Mouse (Mus musculus) heart, embryonic 15.5 days (tissue): ENCODE results near the gene Fbxo30. TPM values are rescaled to one million over a fixed set of nuclear protein-coding genes. Genes with fewer than 3 reads are reported as not detected.
"Not testable (repeated sequence)": the region's sequence is repeated elsewhere in the genome, so short reads cannot be mapped to it uniquely, and the experiment has no call there.

Experiments
- ATAC-seq: fragments of 200-750 bp; cut with Nextera tagmentation; replicated peaks from 2 replicates; pipeline ENCODE4 v1.8.0; 2017; ENCODE audit warnings: low read depth, moderate TSS enrichment; ENCODE audit not compliant: insufficient number of reproducible peaks, insufficient read depth, low FRiP score
- H3K27ac ChIP-seq: fragments of 300-500 bp; sonication (generic); 2 replicates; pipeline ENCODE4 v1.5.1; 2015; ENCODE audit warnings: mild to moderate bottlenecking, inconsistent platforms
- H3K27me3 ChIP-seq: fragments of 300-500 bp; sonication (generic); 2 replicates; pipeline ENCODE4 v1.6.1; 2015; ENCODE audit warnings: inconsistent platforms
- H3K36me3 ChIP-seq: fragments of 300-500 bp; sonication (generic); 2 replicates; pipeline ENCODE4 v1.6.1; 2015; ENCODE audit warnings: mild to moderate bottlenecking, inconsistent platforms
- H3K4me1 ChIP-seq: fragments of 300-500 bp; sonication (generic); replicated peaks from 2 replicates; pipeline ENCODE4 v1.6.1; 2015; ENCODE audit warnings: inconsistent platforms
- H3K4me2 ChIP-seq: fragments of 300-500 bp; sonication (generic); 2 replicates; pipeline ENCODE4 v1.6.1; 2015; ENCODE audit warnings: inconsistent platforms, mild to moderate bottlenecking, moderate library complexity
- H3K4me3 ChIP-seq: fragments of 300-500 bp; sonication (generic); 2 replicates; pipeline ENCODE4 v1.5.1; 2015; ENCODE audit warnings: mild to moderate bottlenecking, inconsistent platforms
- H3K9ac ChIP-seq: fragments of 300-500 bp; sonication (generic); 2 replicates; pipeline ENCODE4 v1.6.1; 2015; ENCODE audit warnings: mild to moderate bottlenecking, inconsistent platforms
- H3K9me3 ChIP-seq: fragments of 300-500 bp; sonication (generic); replicated peaks from 2 replicates; pipeline ENCODE4 v1.6.1; 2016; ENCODE audit warnings: inconsistent platforms
- WGBS: fragments of 180-500 bp; shearing (Covaris S2); methylation state at CpG from one replicate; pipeline ENCODE4 v1.1.7; 2015; ENCODE audit warnings: mixed read lengths; 5-methylcytosine and 5-hydroxymethylcytosine counted together
- polyA plus RNA-seq: library from polyadenylated mRNA; unstranded; fragments of >200 nt; fragmentation: Nextera tagmentation; extraction: Ambion mirVana; gene quantifications from 2 replicates; pipeline ENCODE4 v1.2.1, GENCODE M21; 2015

Fbxo30 gene
- polyA plus RNA-seq, 1 experiment from 2014 or later, result 32.1 TPM

DNA sequence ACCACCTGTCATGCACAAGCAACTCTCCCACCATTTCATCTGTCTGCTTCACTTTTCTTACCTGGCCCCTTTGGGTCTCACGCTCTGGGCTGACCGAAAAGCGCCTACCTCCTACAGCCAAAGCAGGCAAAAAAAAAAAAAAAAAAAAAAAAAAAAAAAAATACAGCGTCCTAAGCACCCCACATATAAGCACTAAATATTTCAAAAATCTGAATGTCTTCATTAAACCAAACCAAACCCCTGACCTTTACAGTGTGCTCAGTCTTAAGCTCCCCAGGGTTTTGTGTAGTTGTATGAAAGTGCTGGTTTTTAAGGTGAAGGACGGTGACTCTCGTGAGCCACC is 924 bp upstream of the Fbxo30 start:
- Histone ChIP-seq H3K4me1 (peaks cover 9% of the 10 kb centered on the region), H3K4me2 (peak overlapping the region; percentile 92), H3K9ac (peak overlapping the region; percentile 96), H3K27ac (peak overlapping the region; percentile 100), H3K36me3 (no peaks in the 10 kb centered on the region), H3K27me3 (no peaks in the 10 kb centered on the region), H3K9me3 (no peaks in the 10 kb centered on the region), H3K4me3 (peak overlapping the region; percentile 72)
- WGBS, result 0% methylated on average over 6 of the region's 6 CpGs
- ATAC-seq, result no peak

GRCm38 (mm10) chr10:11281498-11282305 is 572 bp downstream of the Fbxo30 start:
- H3K27ac ChIP-seq, result peak overlapping the region; percentile 100
- H3K9ac ChIP-seq, result peak overlapping the region; percentile 96
- WGBS, result under 1% methylated on average over 59 of the region's 68 CpGs
- peak overlapping the region; percentile 92 for H3K4me2 ChIP-seq
- no peaks in the 10 kb centered on the region for H3K36me3 ChIP-seq
- ATAC-seq, result peak; percentile 21
- H3K4me1 ChIP-seq, result peaks cover 10% of the 10 kb centered on the region
- H3K4me3 ChIP-seq, result peak overlapping the region; percentile 72
- H3K9me3 ChIP-seq, result no peaks in the 10 kb centered on the region
- H3K27me3 ChIP-seq, result no peaks in the 10 kb centered on the region

DNA sequence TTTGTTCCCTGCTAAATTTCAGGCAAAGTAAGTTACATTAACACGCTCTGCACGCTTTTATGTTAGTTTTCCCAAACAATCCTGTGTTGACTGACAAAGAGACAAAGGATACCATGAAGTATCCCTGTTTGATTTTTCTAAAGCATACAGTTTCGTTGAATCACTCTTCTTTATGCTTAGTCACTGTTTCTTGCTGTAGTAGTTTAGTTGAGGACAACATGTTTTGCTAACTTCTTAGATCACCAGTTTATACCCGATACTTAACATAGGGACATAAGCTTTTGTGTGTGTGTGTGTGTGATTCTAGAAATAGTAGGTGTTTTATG is 1.1 kb downstream of the Fbxo30 start:
- Histone ChIP-seq H3K27ac (peak overlapping the region; percentile 100), H3K4me3 (peak overlapping the region; percentile 72), H3K4me2 (peak overlapping the region; percentile 92), H3K36me3 (no peaks in the 10 kb centered on the region), H3K4me1 (peaks cover 10% of the 10 kb centered on the region), H3K9me3 (no peaks in the 10 kb centered on the region), H3K27me3 (no peaks in the 10 kb centered on the region), H3K9ac (peak overlapping the region; percentile 96)
- ATAC-seq, result no peak
- under 1% methylated on average over 4 of the region's 4 CpGs for WGBS

DNA sequence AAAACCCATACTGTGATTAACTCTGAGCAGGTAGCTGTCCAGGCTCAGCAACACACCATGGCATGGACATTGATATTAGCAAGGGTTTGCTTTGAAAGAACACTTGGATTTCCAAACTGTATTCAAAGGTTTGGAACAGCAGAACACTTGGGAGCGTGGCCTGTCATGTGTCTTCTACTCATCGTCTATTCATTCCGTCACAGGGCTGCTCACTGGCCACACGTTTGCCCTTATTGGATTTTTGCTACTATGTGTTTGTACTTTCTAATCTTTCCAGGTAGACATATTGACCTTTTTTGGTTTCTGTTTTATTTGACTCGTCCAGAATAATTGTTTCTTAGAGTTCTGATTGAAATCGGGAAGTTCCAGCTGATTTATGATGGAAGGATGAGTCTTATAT is 17.3 kb downstream of the Fbxo30 start:
- WGBS, result 87% methylated on average over 6 of the region's 6 CpGs
- peaks cover 11% of the 10 kb centered on the region; the same call in 1 of the 2 replicates for H3K36me3 ChIP-seq

GRCm38 (mm10) chr10:11305365-11306053 is 24.4 kb downstream of the Fbxo30 start:
- Histone ChIP-seq H3K36me3 (no peaks in the 10 kb centered on the region), H3K9me3 (no peaks in the 10 kb centered on the region), H3K9ac (no peak overlapping the region), H3K27ac (no peak overlapping the region), H3K27me3 (no peaks in the 10 kb centered on the region), H3K4me1 (0 out of 2 replicates have a peak, but pooled peaks cover 3% of the 10 kb centered on the region), H3K4me3 (no peak overlapping the region), H3K4me2 (no peak overlapping the region)
- 66% methylated on average over 9 of the region's 9 CpGs for WGBS
- ATAC-seq, result no peak

More for the DNA sequence above, 17.3 kb downstream of the Fbxo30 start:
- ATAC-seq, result no peak
- Histone ChIP-seq H3K4me2 (no peak overlapping the region), H3K9ac (no peak overlapping the region), H3K4me3 (no peak overlapping the region), H3K9me3 (no peaks in the 10 kb centered on the region), H3K4me1 (peaks cover 9% of the 10 kb centered on the region), H3K27me3 (no peaks in the 10 kb centered on the region), H3K27ac (no peak overlapping the region)

DNA sequence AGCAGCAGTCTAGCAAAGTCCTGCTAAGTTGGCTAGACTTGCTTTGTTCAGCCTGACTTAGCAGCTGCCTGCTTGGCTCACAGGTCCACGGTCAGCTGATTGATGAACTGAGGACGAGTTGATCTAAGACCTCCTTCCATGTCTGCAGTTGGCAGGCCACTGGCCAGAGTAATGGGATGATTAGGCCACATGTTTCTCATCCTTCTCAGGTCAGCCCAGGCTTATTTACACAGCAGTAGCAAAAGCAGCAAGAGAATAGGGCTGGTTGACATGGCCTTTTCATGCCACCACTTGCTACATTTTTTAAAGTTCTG is 24.9 kb downstream of the Fbxo30 start:
- H3K4me1 ChIP-seq, result 0 out of 2 replicates have a peak, but pooled peaks cover 3% of the 10 kb centered on the region
- no peak overlapping the region for H3K27ac ChIP-seq
- ATAC-seq, result no peak
- H3K9me3 ChIP-seq, result no peaks in the 10 kb centered on the region
- H3K4me2 ChIP-seq, result no peak overlapping the region
- no peak overlapping the region for H3K9ac ChIP-seq
- H3K27me3 ChIP-seq, result no peaks in the 10 kb centered on the region
- no peak overlapping the region for H3K4me3 ChIP-seq
- 54% methylated on average over 2 of the region's 2 CpGs for WGBS
- no peaks in the 10 kb centered on the region for H3K36me3 ChIP-seq

DNA sequence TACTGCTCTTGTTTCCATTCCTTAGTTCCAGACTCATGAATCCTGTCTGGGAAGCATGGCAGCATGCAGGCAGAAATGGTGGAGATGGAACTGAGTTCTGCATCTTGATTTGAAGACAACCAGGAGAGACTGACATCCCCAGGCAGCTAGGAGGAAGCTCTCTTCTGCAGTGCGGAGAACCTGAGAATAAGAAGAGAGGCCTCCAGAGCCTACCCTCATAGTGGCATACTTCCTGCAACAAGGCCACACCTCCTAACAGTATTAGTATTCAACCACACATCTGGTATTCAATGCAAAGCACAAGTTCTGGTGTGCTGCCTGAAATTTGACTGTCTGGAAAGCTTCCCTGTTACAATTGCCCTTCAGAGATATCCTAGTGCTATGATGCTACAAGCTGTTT is 28.7 kb downstream of the Fbxo30 start:
- Histone ChIP-seq H3K27me3 (no peaks in the 10 kb centered on the region), H3K9ac (no peak overlapping the region), H3K4me3 (no peak overlapping the region), H3K9me3 (no peaks in the 10 kb centered on the region), H3K4me1 (0 out of 2 replicates have a peak, but pooled peaks cover 3% of the 10 kb centered on the region), H3K27ac (no peak overlapping the region), H3K36me3 (no peaks in the 10 kb centered on the region), H3K4me2 (no peak overlapping the region)
- 88% methylated on average over 1 of the region's 1 CpGs for WGBS
- ATAC-seq, result no peak

GRCm38 (mm10) chr10:11310481-11310880 is 29.4 kb downstream of the Fbxo30 start:
- Histone ChIP-seq H3K4me1 (0 out of 2 replicates have a peak, but pooled peaks cover 3% of the 10 kb centered on the region), H3K36me3 (no peaks in the 10 kb centered on the region), H3K27me3 (no peaks in the 10 kb centered on the region), H3K9ac (no peak overlapping the region), H3K9me3 (no peaks in the 10 kb centered on the region), H3K4me2 (no peak overlapping the region), H3K4me3 (no peak overlapping the region), H3K27ac (no peak overlapping the region)
- ATAC-seq, result no peak

- H3K27me3 ChIP-seq, H3K36me3 ChIP-seq, H3K4me2 ChIP-seq, H3K9ac ChIP-seq, ATAC-seq, H3K9me3 ChIP-seq, H3K27ac ChIP-seq, H3K4me1 ChIP-seq, H3K4me3 ChIP-seq: not testable (repeated sequence)
Measured at GRCm38 (mm10) chr10:11317856-11318454, 36.8 kb downstream of the Fbxo30 start.

- Histone ChIP-seq H3K9ac (no peak overlapping the region), H3K4me2 (no peak overlapping the region), H3K36me3 (no peaks in the 10 kb centered on the region), H3K27me3 (no peaks in the 10 kb centered on the region), H3K4me3 (no peak overlapping the region), H3K27ac (no peak overlapping the region), H3K9me3 (no peaks in the 10 kb centered on the region), H3K4me1 (no peaks in the 10 kb centered on the region)
- 73% methylated on average over 1 of the region's 1 CpGs for WGBS
- ATAC-seq, result no peak
Measured at GRCm38 (mm10) chr10:11319446-11319970, 38.4 kb downstream of the Fbxo30 start.

DNA sequence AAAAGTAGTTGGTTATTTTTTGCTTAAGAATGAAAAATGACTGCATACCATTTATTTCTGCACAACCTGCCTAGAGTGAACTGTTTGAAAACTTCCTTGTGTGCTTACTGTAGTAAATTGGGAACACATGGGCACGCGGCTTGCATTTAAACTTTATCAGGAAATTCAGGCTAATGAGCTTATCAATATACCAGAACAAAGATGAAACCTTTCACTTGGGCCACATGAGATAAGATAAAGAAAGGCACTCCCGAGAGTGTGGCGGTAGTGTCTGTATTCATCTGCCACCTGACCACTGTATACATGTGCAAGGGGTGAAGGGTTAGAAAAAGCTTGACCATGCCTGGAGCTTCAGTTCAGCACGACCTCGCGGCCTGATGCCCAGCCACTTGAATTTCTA is 41.2 kb downstream of the Fbxo30 start:
- H3K4me1 ChIP-seq, result no peaks in the 10 kb centered on the region
- 58% methylated on average over 7 of the region's 7 CpGs for WGBS
- H3K4me3 ChIP-seq, result no peak overlapping the region
- H3K9ac ChIP-seq, result no peak overlapping the region
- H3K36me3 ChIP-seq, result no peaks in the 10 kb centered on the region
- no peak overlapping the region for H3K4me2 ChIP-seq
- H3K9me3 ChIP-seq, result no peaks in the 10 kb centered on the region
- no peak overlapping the region for H3K27ac ChIP-seq
- no peaks in the 10 kb centered on the region for H3K27me3 ChIP-seq
- no peak for ATAC-seq
